Mouse (Mus musculus) forebrain, embryonic 10.5 days (tissue): ENCODE measurements around the gene Cep170b. TPM values are rescaled to one million over a fixed set of nuclear protein-coding genes. Genes with fewer than 3 reads are reported as not detected.

ENCODE experiments used
- DNase-seq: peaks from one replicate; pipeline ENCODE4 v3.0.0-alpha.2; 2017; ENCODE audit warnings: low spot score; ENCODE audit errors: extremely low spot score
- H3K27ac ChIP-seq: fragments of 300-500 bp; sonication (generic); 2 replicates; pipeline ENCODE4 v1.5.1; 2016; ENCODE audit warnings: mild to moderate bottlenecking
- H3K27me3 ChIP-seq: fragments of 300-500 bp; sonication (generic); 2 replicates; pipeline ENCODE4 v1.6.1; 2016; ENCODE audit warnings: mild to moderate bottlenecking; ENCODE audit not compliant: poor library complexity, severe bottlenecking
- H3K36me3 ChIP-seq: fragments of 300-500 bp; sonication (generic); replicated peaks from 2 replicates; pipeline ENCODE4 v1.6.1; 2016; ENCODE audit warnings: mild to moderate bottlenecking, moderate library complexity
- H3K4me1 ChIP-seq: fragments of 300-500 bp; sonication (generic); 2 replicates; pipeline ENCODE4 v1.6.1; 2016
- H3K4me3 ChIP-seq: fragments of 300-500 bp; sonication (generic); 2 replicates; pipeline ENCODE4 v1.5.1; 2016; ENCODE audit warnings: mild to moderate bottlenecking, moderate library complexity
- H3K9me3 ChIP-seq: fragments of 300-500 bp; sonication (generic); 2 replicates; pipeline ENCODE4 v1.6.1; 2016; ENCODE audit warnings: mild to moderate bottlenecking, moderate library complexity
- WGBS: fragments of 180-500 bp; shearing (Covaris S2); methylation state at CpG from one replicate; pipeline ENCODE4 v1.1.7; 2016; 5-methylcytosine and 5-hydroxymethylcytosine counted together
- polyA plus RNA-seq: library from polyadenylated mRNA; unstranded; fragments of >200 nt; fragmentation: Nextera tagmentation; extraction: Ambion mirVana; gene quantifications from 2 replicates; pipeline ENCODE4 v1.2.1, GENCODE M21; 2016

The Cep170b gene
- polyA plus RNA-seq, 1 experiment from 2014 or later, result 7.9 TPM

- Histone ChIP-seq H3K4me1 (peaks cover 64% of the 10 kb centered on the region), H3K27me3 (peaks cover 83% of the 10 kb centered on the region), H3K4me3 (peak overlapping the region; percentile 74), H3K9me3 (no peaks in the 10 kb centered on the region), H3K27ac (peak overlapping the region; percentile 83), H3K36me3 (peaks cover 17% of the 10 kb centered on the region)
- 4% methylated on average over 73 of the region's 87 CpGs for WGBS
- DNase-seq, result peak; percentile 53
Observed at GRCm38 (mm10) chr12:112679027-112679996, 40.9 kb upstream of the Cep170b start.

- Histone ChIP-seq H3K27ac (no peak overlapping the region), H3K4me1 (peaks cover 32% of the 10 kb centered on the region), H3K27me3 (peaks cover 67% of the 10 kb centered on the region), H3K9me3 (no peaks in the 10 kb centered on the region), H3K4me3 (no peak overlapping the region), H3K36me3 (peaks cover 17% of the 10 kb centered on the region)
- no peak for DNase-seq
- WGBS, result 59% methylated on average over 7 of the region's 7 CpGs
Observed at GRCm38 (mm10) chr12:112683351-112683750, 36.9 kb upstream of the Cep170b start.

- WGBS, result 79% methylated on average over 15 of the region's 15 CpGs
- Histone ChIP-seq H3K27ac (no peak overlapping the region), H3K4me1 (peaks cover 19% of the 10 kb centered on the region), H3K36me3 (no peaks in the 10 kb centered on the region; the same call in 1 of the 2 replicates), H3K27me3 (peaks cover 16% of the 10 kb centered on the region; the same call in 1 of the 2 replicates), H3K4me3 (no peak overlapping the region), H3K9me3 (no peaks in the 10 kb centered on the region)
- no peak for DNase-seq
Observed at GRCm38 (mm10) chr12:112688458-112688857, 31.8 kb upstream of the Cep170b start.

GRCm38 (mm10) chr12:112693185-112694126 lies 26.8 kb upstream of the Cep170b start:
- peak overlapping the region; percentile 95 for H3K27ac ChIP-seq
- H3K36me3 ChIP-seq, result no peaks in the 10 kb centered on the region; the same call in 1 of the 2 replicates
- H3K9me3 ChIP-seq, result no peaks in the 10 kb centered on the region
- peak overlapping the region; percentile 83 for H3K4me3 ChIP-seq
- peak; percentile 91 for DNase-seq
- 4% methylated on average over 54 of the region's 54 CpGs for WGBS
- H3K27me3 ChIP-seq, result peaks cover 20% of the 10 kb centered on the region
- peaks cover 23% of the 10 kb centered on the region for H3K4me1 ChIP-seq

DNA sequence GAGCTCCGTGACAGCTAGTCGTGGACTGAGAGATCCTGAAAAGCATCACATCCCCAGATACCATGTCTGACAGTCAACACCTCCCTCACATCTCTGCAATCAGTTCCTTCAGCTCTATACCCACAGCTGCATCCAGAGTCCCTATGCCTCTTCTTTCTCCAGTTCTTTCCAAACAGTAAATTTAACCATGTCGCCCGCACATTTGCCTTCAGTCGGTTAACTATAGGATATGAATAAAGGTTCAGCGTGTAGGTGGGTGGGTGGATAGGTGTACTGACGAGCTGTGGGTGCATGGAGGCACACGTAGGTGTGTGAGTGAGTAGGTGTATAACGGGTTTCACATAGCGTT lies 26.2 kb upstream of the Cep170b start:
- WGBS, result 87% methylated on average over 10 of the region's 10 CpGs
- H3K27me3 ChIP-seq, result peaks cover 24% of the 10 kb centered on the region
- H3K27ac ChIP-seq, result peak overlapping the region; percentile 95
- no peaks in the 10 kb centered on the region; the same call in 1 of the 2 replicates for H3K36me3 ChIP-seq
- no peaks in the 10 kb centered on the region for H3K9me3 ChIP-seq
- H3K4me3 ChIP-seq, result peak overlapping the region; percentile 83
- no peak for DNase-seq
- peaks cover 23% of the 10 kb centered on the region for H3K4me1 ChIP-seq

DNA sequence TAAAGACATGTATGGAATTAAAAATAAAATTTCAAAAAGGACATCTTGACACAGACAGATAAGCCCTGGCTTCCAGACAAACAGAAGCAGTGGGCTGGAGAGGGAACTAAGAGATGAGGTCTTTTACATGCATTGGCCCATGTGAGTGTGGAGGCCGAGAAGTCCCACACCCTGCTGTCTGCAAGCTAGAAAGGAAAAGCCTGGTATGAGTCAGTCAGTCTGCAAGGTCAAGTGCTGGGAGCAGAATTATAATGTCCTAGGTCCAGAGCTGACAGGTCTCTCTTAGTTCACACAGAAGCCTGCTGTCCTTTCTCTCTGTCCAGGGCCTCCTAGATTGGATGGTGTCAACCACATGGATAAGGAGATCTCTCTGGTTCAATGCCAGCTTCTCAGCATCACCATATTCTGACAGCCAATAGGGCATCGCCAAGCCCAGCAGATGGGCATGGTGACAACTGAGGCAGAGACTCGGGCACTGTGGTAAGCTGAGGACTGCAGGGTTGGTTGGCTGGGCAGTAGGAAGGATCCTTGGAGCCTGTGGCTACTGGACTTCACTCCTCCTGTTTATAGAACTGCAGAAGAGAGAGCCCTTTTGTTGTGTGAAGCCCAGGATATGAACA lies 23.3 kb upstream of the Cep170b start:
- 86% methylated on average over 3 of the region's 3 CpGs for WGBS
- Histone ChIP-seq H3K27me3 (peaks cover 51% of the 10 kb centered on the region), H3K4me1 (peaks cover 36% of the 10 kb centered on the region), H3K9me3 (no peaks in the 10 kb centered on the region), H3K36me3 (no peaks in the 10 kb centered on the region), H3K27ac (no peak overlapping the region), H3K4me3 (no peak overlapping the region)
- DNase-seq, result no peak

GRCm38 (mm10) chr12:112700522-112700921 lies 19.7 kb upstream of the Cep170b start:
- Histone ChIP-seq H3K4me3 (no peak overlapping the region), H3K36me3 (no peaks in the 10 kb centered on the region), H3K27me3 (peaks cover 47% of the 10 kb centered on the region), H3K9me3 (no peaks in the 10 kb centered on the region), H3K4me1 (peaks cover 13% of the 10 kb centered on the region), H3K27ac (peak overlapping the region; percentile 40; the same call in 1 of the 2 replicates)
- 25% methylated on average over 15 of the region's 15 CpGs for WGBS
- DNase-seq, result no peak

GRCm38 (mm10) chr12:112702374-112703320 lies 17.6 kb upstream of the Cep170b start:
- 80% methylated on average over 6 of the region's 6 CpGs for WGBS
- peaks cover 53% of the 10 kb centered on the region for H3K27me3 ChIP-seq

GRCm38 (mm10) chr12:112706704-112707572 lies 13.3 kb upstream of the Cep170b start:
- no peaks in the 10 kb centered on the region for H3K9me3 ChIP-seq
- H3K27ac ChIP-seq, result no peak overlapping the region
- peak; percentile 87 for DNase-seq
- no peaks in the 10 kb centered on the region for H3K36me3 ChIP-seq
- H3K4me1 ChIP-seq, result peaks cover 12% of the 10 kb centered on the region
- 14% methylated on average over 32 of the region's 32 CpGs for WGBS
- H3K4me3 ChIP-seq, result peak overlapping the region; percentile 30
- H3K27me3 ChIP-seq, result peaks cover 39% of the 10 kb centered on the region

More at GRCm38 (mm10) chr12:112702374-112703320, 17.6 kb upstream of the Cep170b start:
- Histone ChIP-seq H3K4me1 (peaks cover 25% of the 10 kb centered on the region), H3K27ac (no peak overlapping the region), H3K9me3 (no peaks in the 10 kb centered on the region), H3K36me3 (no peaks in the 10 kb centered on the region), H3K4me3 (no peak overlapping the region)
- no peak for DNase-seq

GRCm38 (mm10) chr12:112707573-112707869 lies 12.7 kb upstream of the Cep170b start:
- WGBS, result 36% methylated on average over 8 of the region's 8 CpGs
- no peaks in the 10 kb centered on the region for H3K36me3 ChIP-seq
- no peak for DNase-seq
- no peak overlapping the region for H3K27ac ChIP-seq
- H3K4me1 ChIP-seq, result peaks cover 12% of the 10 kb centered on the region
- H3K4me3 ChIP-seq, result peak overlapping the region; percentile 30; the same call in 1 of the 2 replicates
- H3K9me3 ChIP-seq, result no peaks in the 10 kb centered on the region
- peaks cover 33% of the 10 kb centered on the region for H3K27me3 ChIP-seq

DNA sequence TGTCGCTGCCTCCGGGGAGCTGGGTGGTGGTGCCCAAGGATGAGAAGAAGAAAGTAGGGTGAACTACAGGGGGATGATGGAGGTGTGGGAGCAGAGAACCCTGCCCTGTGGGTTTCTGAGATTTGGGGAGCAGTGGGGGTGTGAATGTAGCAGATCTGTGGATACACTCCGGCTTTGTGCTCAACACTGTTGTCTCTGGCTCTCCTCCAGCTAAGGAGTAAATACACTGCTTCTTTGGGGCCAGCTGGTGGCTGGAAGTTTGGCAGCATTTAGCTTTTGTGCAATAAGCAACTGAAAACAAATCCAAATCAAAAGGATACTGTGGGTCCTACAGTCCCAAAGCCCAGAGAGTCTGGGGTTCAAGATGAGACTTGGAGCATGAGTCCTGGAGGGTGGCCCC lies 6.3 kb upstream of the Cep170b start:
- no peak overlapping the region for H3K27ac ChIP-seq
- no peaks in the 10 kb centered on the region for H3K36me3 ChIP-seq
- H3K4me1 ChIP-seq, result no peaks in the 10 kb centered on the region
- no peak for DNase-seq
- H3K4me3 ChIP-seq, result no peak overlapping the region
- WGBS, result 84% methylated on average over 3 of the region's 3 CpGs
- H3K27me3 ChIP-seq, result peaks cover 7% of the 10 kb centered on the region
- no peaks in the 10 kb centered on the region for H3K9me3 ChIP-seq
